Mouse (Mus musculus) spleen, adult 12 weeks (tissue): ENCODE measurements around the gene Polr2g.

ENCODE experiments used
- DNase-seq: peaks from one replicate; pipeline ENCODE4 v3.0.0; 2022; ENCODE audit warnings: low spot score

Gene Polr2g

DNA sequence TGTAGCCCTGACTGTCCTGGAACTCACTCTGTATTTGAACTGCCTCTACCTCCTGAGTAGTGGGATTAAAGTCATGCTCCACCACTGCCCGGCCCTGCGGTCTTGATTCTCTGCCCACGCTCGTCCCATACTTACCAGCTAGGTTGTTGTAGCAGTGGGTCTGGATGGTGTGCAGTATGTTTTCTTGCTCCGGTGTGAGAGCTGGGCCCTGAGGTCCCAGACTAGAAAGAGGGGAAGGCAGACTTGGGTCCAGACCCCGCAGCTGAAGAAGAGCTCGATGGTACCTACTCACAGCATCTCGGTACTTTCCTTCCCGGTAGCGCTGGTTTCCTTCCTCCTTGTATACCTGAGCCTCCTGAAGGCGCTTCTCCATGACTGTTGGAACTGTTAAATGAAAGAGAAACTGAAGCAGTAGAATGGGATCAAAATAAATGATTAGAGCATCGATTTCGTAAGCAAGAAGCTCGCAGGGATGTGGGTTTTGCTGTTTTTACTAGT is 20.0 kb upstream of the Polr2g start:
- DNase-seq, result no peak

DNA sequence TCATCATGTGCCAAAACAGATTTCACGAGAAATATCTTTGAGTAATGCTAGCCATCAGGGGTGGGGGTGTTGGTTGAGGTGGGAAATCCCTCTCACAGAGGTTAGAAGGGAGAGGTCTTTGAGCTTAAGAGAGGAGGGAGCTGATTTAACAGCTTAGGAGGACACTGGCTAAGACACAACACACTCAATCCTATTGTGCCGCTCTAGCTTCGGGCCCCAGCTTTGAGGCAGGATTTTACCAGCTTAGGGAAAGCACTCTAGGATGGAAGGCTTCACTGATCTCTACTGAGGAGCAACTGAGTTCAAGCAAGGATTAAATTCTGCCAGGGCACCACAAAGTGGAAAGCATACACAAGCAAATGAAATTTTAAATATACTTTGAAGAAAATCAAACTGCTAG is 18.6 kb upstream of the Polr2g start:
- DNase-seq, result no peak

DNA sequence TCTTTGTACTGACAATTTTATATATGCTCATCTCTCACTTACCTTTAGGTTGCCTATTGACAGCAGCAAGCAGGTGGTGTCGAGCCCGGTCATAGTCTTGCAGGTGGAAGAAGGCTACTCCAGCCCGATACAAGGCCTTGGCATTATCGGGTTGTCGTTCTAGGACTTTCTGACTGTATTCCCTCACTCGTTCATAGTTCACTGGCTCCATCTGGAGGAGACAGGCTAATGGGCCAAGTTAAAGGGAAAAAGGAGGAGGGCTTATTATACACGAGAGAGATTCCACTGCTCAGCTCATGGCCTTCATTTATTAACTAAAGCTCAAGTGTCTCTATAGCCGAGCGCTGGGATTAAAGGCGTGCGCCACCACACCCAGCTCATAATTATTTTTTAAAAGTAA is 17.4 kb upstream of the Polr2g start:
- no peak for DNase-seq

DNA sequence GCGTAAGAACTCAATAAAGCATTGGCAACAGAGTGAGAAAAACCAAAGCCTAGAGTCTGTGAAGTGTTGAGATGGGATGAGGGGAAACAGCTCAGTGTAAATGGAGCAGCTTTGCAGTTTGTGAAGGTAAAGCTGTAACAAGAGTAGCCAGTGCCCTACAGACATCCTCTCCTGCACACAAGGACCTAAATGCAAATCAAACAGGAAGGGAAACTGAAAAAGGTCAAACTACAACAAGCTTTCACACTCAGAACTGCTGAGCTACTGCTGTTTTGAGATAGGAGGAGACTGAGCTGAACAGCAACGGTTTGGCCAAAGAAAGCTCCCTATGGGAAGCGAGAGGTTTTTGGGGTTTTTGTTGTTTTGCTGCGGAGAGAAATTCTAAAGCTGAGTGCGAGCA is 8.4 kb upstream of the Polr2g start:
- DNase-seq, result no peak

GRCm38 (mm10) chr19:8803879-8804660 is 5.7 kb upstream of the Polr2g start:
- no peak for DNase-seq

- no peak for DNase-seq
These were observed 4.9 kb upstream of the Polr2g start for GRCm38 (mm10) chr19:8803204-8803780.

DNA sequence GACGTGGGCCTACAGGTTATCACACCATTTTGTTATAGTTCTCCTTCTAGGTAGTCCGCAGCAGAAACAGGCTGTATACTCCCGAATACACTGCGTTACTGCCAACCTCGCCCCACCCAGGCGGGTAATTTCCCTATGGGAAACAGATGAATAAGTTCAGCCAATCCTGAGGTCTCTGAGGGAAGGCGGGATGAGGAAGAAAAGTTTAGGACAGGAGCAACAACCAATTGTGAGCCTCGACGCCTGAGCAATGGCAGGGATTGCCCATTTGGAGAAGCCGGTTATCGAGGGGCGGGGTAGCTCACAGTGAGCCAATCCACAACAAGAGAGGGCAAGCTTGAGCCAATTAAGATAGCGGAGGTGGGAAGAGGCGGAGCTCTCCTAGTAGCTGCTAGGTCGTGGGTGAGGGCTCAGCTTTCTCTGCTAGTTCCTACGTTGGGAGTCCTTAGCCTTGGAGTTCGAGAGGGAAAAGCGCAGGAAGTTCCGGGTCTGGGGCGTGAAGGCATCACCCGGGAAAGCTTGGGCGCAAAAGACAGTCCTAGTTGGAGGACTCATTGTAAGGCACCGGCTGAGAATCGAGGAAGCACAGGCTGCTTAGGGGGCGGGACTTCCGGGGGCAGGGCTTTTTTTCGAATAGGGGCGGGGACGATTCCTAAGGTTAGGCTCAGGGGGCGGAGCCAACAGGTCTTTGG is 3.9 kb upstream of the Polr2g start, which contains the start of gene Zbtb3:
TSS of gene Zbtb3 (plus strand) at position 426 of the 692 bp plus-strand sequence.
- DNase-seq, result peak; percentile 90

DNA sequence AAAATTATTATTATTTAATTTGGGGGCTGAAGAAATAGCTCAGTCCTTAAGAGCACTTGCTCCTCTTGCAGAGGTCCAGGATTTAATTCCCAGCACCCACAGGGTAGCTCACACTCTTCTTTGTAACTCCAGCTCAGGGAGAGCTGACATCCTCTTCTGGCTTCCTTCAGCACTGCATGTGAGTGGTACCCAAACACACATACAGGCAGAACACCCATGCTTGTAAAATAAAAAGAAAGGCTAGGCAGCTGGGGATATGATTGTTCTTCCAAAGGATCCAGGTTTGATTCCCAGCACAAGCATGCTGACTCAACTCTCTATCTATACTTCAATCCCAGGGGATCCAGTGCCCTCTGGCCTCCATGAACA is 554 bp upstream of the Polr2g start:
- DNase-seq, result no peak

GRCm38 (mm10) chr19:8790171-8790570 is 8.2 kb downstream of the Polr2g start:
- no peak for DNase-seq

DNA sequence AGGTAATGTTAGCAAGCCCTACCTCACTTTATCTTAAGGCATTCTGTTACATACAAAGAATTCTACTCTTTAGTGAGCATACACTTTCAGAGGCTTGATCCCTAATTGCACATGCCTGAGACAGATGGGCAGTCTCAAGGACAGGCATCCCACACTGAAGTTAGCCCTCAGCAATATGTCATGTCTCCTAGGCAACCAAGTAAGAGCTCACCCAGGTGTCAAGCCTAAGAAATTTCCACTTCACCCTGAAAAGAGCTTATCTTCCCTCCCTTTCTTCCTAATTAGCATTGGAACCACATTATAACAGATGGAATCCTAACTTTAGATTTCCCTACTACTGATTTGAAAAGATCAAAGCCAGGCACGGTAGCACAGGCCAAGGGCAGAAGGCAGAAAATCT is 9.2 kb downstream of the Polr2g start:
- no peak for DNase-seq

DNA sequence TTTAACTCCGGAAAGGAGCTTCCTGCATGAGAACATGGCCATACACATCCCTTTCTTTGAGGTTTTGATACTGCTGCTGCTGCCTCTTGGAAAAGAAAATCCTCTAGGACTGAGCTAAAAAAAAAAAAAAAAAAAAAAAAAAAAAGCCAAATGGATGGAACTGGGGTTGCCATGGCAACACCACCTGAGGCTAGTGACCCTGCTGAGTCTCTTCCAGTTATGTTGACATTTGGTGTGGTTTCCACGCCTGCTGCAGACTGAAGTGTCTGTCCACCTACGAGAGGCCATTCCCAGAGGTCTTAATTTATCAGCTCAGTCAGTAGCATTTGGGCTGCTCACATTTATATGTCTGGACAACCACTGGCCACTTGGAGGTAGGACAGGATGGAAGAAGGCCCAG is 9.9 kb downstream of the Polr2g start:
- no peak for DNase-seq

- peak; percentile 88 for DNase-seq
These were observed 12.2 kb downstream of the Polr2g start, which contains the start of gene Taf6l for GRCm38 (mm10) chr19:8786008-8786781. Gene Taf6l (minus strand): TSS chr19:8786417.

GRCm38 (mm10) chr19:8774951-8775421 is 23.4 kb downstream of the Polr2g start:
- peak; percentile 11 for DNase-seq

DNA sequence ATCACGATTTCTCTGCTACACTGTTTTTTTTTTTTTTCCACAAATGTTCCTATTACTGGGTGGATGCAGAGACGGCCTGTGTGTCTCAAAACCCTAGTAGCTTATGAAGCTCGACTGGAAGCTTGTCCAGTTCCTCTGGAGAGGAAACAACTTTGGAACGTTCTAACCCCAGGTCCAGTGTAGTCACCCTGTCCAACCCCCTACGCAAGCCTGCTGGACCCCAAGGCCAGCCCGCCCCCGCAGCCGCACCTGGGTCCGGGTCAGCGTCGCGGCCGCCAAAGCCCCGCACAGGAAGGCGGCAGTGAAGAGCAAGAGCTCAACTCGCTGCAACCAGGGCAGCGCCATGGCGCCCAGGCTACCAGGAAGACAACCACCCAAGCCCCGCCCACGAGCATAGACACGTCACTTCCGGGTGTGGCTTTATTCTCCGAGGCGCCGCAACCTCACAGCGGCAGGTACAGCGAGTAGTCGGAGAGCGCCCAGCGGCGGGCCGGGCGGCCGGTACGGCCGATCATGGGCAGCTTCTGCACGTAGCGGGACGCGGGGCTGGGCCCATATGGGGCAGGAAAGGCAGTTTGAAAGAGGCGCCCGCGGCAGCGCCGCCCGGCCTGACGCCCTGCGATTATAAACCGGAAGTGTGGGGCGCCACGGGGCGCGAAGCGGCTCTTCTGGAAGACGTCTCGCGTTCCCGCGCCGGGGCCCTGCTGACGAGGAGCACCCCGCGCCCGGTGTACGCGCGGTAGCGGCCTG is 24.1 kb downstream of the Polr2g start, which contains the start of gene Tmem179b:
TSS of gene Tmem179b (minus strand) at position 382 of the 750 bp plus-strand sequence.
- peak; percentile 97 for DNase-seq

- no peak for DNase-seq
These were observed 25.0 kb downstream of the Polr2g start for GRCm38 (mm10) chr19:8773409-8773808.

DNA sequence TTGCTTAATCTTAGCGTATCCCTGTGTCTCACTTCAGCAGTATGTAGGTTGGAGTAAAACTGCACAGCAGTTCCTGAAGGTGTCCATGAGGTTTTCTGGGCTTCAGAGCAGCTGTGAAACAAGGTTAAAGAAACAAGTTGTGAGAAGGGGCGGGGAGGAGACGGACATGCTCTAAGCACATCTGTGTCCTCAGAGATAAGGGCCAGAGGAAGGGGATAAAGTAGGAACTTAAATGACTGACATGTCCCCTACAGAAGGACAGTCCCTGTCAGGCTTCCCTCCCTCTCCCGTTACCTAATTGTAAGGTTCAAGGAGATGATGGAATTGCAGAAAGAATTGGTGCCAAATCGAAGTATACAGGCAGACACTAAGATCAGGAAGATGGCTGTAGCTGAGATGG is 25.4 kb downstream of the Polr2g start:
- DNase-seq, result no peak

GRCm38 (mm10) chr19:8770567-8771270 is 27.7 kb downstream of the Polr2g start, which contains the start of gene Tmem223:
Gene Tmem223 (plus strand): TSS chr19:8770996.
- DNase-seq, result peak; percentile 67

DNA sequence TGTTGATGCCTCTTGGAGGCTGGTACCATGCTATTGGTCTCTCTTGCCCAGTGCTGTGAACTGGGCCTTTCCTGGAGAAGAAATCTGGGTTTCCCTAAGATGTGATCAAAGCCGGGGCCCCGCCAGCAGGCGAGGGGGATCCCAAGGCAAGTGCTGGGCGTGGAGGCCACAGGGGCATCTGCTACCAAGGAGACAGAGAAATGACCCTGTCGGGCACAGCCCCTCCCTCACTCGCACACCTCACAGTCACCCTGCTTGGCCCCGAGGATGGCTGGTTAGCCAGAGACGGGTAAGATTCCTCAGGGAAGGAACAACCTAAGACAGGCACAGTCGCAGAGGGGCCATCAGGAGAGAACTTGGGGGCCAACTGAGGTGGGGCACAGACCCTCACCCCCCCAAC is 32.8 kb downstream of the Polr2g start:
- no peak for DNase-seq

DNA sequence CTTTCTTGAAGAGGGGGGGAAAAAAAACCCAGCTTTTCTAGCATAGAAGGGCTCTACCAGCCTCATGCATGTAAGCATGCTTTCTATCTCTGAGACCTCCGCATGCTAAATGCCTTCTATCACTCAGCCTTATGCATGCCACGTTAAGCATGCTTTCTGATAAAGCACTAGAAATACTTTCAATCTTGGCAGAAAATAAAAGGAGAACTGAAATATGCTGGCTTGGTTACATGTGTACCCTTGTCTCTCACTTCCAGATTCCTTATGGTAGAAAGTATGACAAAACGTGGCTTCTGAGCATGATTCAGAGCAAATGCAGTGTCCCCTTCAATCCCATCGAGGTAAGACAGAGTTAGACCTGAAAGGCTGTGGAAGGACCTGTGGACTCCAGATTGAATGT is 35.1 kb downstream of the Polr2g start:
- DNase-seq, result no peak

DNA sequence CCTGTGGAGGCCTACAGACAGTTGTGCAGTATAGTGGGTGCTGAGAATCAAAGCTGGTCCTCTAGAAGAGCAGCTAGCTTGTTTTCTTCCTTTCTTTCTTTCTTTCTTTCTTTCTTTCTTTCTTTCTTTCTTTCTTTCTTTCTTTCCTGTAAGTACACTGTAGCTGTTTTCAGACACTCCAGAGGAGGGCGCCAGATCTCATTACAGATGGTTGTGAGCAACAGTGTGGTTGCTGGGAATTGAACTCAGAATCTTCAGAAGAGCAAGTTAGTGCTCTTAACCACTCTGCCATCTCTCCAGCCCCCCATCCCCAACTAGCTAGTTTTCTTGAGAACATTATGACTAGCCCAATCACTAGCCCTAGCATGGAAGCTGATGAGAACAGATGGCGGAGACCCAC is 37.6 kb downstream of the Polr2g start:
- DNase-seq, result no peak
